Mouse (Mus musculus): ENCODE results near the gene Kansl2.

- TF ChIP-seq CTCF (IDR thresholded peaks at IDR 0.05; ENCODE audit: low read depth) (no peak), EP300 (IDR thresholded peaks at IDR 0.05; ENCODE audit: low read depth) (no peak)
These were observed 7.0 kb upstream of the Kansl2 start for GRCm38 (mm10) chr15:98541064-98541463.
